Mouse (Mus musculus): Measurements from ENCODE around the gene Fyn.

The Fyn gene

GRCm38 (mm10) chr10:39472923-39473322 is 104.3 kb downstream of the Fyn start:
- peak in 1 of 2 experiments; percentile 39 for DNase-seq

- no peak for DNase-seq
Measured at GRCm38 (mm10) chr10:39479361-39479760, 110.7 kb downstream of the Fyn start.

- no peak for DNase-seq
Measured at GRCm38 (mm10) chr10:39484382-39484826, 115.7 kb downstream of the Fyn start.

- no peak for DNase-seq
Measured at GRCm38 (mm10) chr10:39484892-39485291, 116.2 kb downstream of the Fyn start.

- DNase-seq = no peak
Measured at GRCm38 (mm10) chr10:39485939-39486338, 117.3 kb downstream of the Fyn start.

GRCm38 (mm10) chr10:39486501-39487450 is 118.1 kb downstream of the Fyn start:
- no peak for DNase-seq

- DNase-seq = no peak
Measured at GRCm38 (mm10) chr10:39487740-39488415, 119.2 kb downstream of the Fyn start.

GRCm38 (mm10) chr10:39488542-39488941 is 119.9 kb downstream of the Fyn start:
- no peak for DNase-seq

- no peak for DNase-seq
Measured at GRCm38 (mm10) chr10:39488956-39489355, 120.3 kb downstream of the Fyn start.

GRCm38 (mm10) chr10:39490349-39491121 is 121.9 kb downstream of the Fyn start:
- no peak for DNase-seq

- no peak for DNase-seq
Measured at GRCm38 (mm10) chr10:39492146-39492545, 123.5 kb downstream of the Fyn start.

- no peak for DNase-seq
Measured at GRCm38 (mm10) chr10:39493007-39493406, 124.4 kb downstream of the Fyn start.

- DNase-seq = peak; percentile 54 to 55
Measured at GRCm38 (mm10) chr10:39498641-39499040, 130.0 kb downstream of the Fyn start.

GRCm38 (mm10) chr10:39501571-39501970 is 132.9 kb downstream of the Fyn start:
- DNase-seq = peak; percentile 38 to 46

- DNase-seq = peak; percentile 91 to 93
Measured at GRCm38 (mm10) chr10:39501977-39502706, 133.5 kb downstream of the Fyn start.

GRCm38 (mm10) chr10:39503331-39503730 is 134.7 kb downstream of the Fyn start:
- no peak for DNase-seq

GRCm38 (mm10) chr10:39505007-39505406 is 136.4 kb downstream of the Fyn start:
- DNase-seq = peak; percentile 79 to 86

- DNase-seq = no peak
Measured at GRCm38 (mm10) chr10:39505621-39506020, 137.0 kb downstream of the Fyn start.

- DNase-seq = peak; percentile 40 to 48
Measured at GRCm38 (mm10) chr10:39506353-39506752, 137.7 kb downstream of the Fyn start.

- peak; percentile 82 to 87 for DNase-seq
Measured at GRCm38 (mm10) chr10:39506831-39507230, 138.2 kb downstream of the Fyn start.

- DNase-seq = peak in 1 of 2 experiments; percentile 26
Measured at GRCm38 (mm10) chr10:39508801-39509200, 140.1 kb downstream of the Fyn start.

GRCm38 (mm10) chr10:39509937-39510336 is 141.3 kb downstream of the Fyn start:
- no peak for DNase-seq
